Mouse (Mus musculus): ENCODE measurements at regions not wholly inside any gene's neighbourhood (a gene's known extent, or its start where the extent isn't known, plus 50 kb on each side); places are given as distances from the start of the nearest gene placed in this dataset.

DNA sequence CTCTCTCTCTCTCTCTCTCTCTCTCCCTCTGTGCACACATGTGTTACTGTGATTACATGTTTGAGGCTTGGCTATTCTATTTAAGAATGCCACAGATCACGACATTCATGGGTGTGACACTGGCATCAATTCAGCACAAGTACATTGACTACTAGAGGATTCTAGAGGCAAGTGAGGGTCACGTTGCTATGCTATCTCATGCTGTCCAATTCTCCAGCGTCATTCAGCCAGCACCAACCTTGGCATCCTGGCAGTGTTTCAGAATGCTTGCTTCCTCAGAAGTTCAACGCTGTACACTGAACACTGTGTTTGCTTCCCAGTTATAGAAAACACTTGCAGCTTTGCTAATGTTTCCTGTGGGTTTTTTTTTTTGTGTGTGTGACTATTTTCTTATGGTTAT, 167.6 kb downstream of the Fam198b start:
- TF ChIP-seq EP300 (IDR thresholded peaks at IDR 0.05; ENCODE audit: low read depth) (no peak), CTCF (IDR thresholded peaks at IDR 0.05; ENCODE audit: low read depth) (no peak)

All from liver, embryonic 14.5 days (tissue).